Mouse (Mus musculus) forebrain, embryonic 12.5 days (tissue): ENCODE results near the gene Ankrd10. TPM values are rescaled to one million over a fixed set of nuclear protein-coding genes. Genes with fewer than 3 reads are reported as not detected.

Experiments used
- ATAC-seq: fragments of 200-750 bp; cut with Nextera tagmentation; 2 replicates; pipeline ENCODE4 v1.8.0; 2017; ENCODE audit warnings: moderate TSS enrichment; ENCODE audit not compliant: low FRiP score
- H3K27ac ChIP-seq: fragments of 300-500 bp; sonication (generic); 2 replicates; pipeline ENCODE4 v1.5.1; 2016; ENCODE audit warnings: mild to moderate bottlenecking
- H3K27me3 ChIP-seq: fragments of 300-500 bp; sonication (generic); 2 replicates; pipeline ENCODE4 v1.6.1; 2016; ENCODE audit warnings: mild to moderate bottlenecking
- H3K36me3 ChIP-seq: fragments of 300-500 bp; sonication (generic); replicated peaks from 2 replicates; pipeline ENCODE4 v1.6.1; 2016; ENCODE audit warnings: mild to moderate bottlenecking
- H3K4me1 ChIP-seq: fragments of 300-500 bp; sonication (generic); 2 replicates; pipeline ENCODE4 v1.6.1; 2016
- H3K4me2 ChIP-seq: fragments of 300-500 bp; sonication (generic); 2 replicates; pipeline ENCODE4 v1.6.1; 2016; ENCODE audit warnings: mild to moderate bottlenecking, moderate library complexity
- H3K4me3 ChIP-seq: fragments of 300-500 bp; sonication (generic); replicated peaks from 2 replicates; pipeline ENCODE4 v1.5.1; 2016; ENCODE audit warnings: mild to moderate bottlenecking
- H3K9ac ChIP-seq: fragments of 300-500 bp; sonication (generic); 2 replicates; pipeline ENCODE4 v1.6.1; 2016; ENCODE audit warnings: mild to moderate bottlenecking
- H3K9me3 ChIP-seq: fragments of 300-500 bp; sonication (generic); 2 replicates; pipeline ENCODE4 v1.6.1; 2016
- WGBS: fragments of 180-500 bp; shearing (Covaris S2); methylation state at CpG from one replicate; pipeline ENCODE4 v1.1.7; 2016; 5-methylcytosine and 5-hydroxymethylcytosine counted together
- polyA plus RNA-seq: library from polyadenylated mRNA; unstranded; fragments of >200 nt; fragmentation: Nextera tagmentation; extraction: Ambion mirVana; gene quantifications from 2 replicates; pipeline ENCODE4 v1.2.1, GENCODE M21; 2016

Ankrd10 gene
- polyA plus RNA-seq, 1 experiment from 2014 or later: 145 TPM

GRCm38 (mm10) chr8:11600301-11600951, 35.1 kb downstream of the Ankrd10 start:
- no peak overlapping the region for H3K4me2 ChIP-seq
- no peak overlapping the region for H3K9ac ChIP-seq
- H3K9me3 ChIP-seq: no peaks in the 10 kb centered on the region
- H3K27ac ChIP-seq: no peak overlapping the region
- WGBS: 84% methylated on average over 5 of the region's 5 CpGs
- no peaks in the 10 kb centered on the region for H3K4me1 ChIP-seq
- no peak for ATAC-seq
- H3K27me3 ChIP-seq: no peaks in the 10 kb centered on the region
- H3K36me3 ChIP-seq: 0 out of 2 replicates have a peak, but pooled peaks cover 4% of the 10 kb centered on the region
- H3K4me3 ChIP-seq: no peak overlapping the region

- H3K4me2 ChIP-seq: no peak overlapping the region
- 79% methylated on average over 12 of the region's 12 CpGs for whole genome bisulfite sequencing
- no peak overlapping the region for H3K4me3 ChIP-seq
- no peak overlapping the region for H3K27ac ChIP-seq
- no peaks in the 10 kb centered on the region for H3K4me1 ChIP-seq
- H3K36me3 ChIP-seq: no peaks in the 10 kb centered on the region
- H3K9me3 ChIP-seq: no peaks in the 10 kb centered on the region
- no peak overlapping the region for H3K9ac ChIP-seq
- no peak for ATAC-seq
- no peaks in the 10 kb centered on the region for H3K27me3 ChIP-seq
These were observed 42.2 kb downstream of the Ankrd10 start for GRCm38 (mm10) chr8:11593222-11593884.

DNA sequence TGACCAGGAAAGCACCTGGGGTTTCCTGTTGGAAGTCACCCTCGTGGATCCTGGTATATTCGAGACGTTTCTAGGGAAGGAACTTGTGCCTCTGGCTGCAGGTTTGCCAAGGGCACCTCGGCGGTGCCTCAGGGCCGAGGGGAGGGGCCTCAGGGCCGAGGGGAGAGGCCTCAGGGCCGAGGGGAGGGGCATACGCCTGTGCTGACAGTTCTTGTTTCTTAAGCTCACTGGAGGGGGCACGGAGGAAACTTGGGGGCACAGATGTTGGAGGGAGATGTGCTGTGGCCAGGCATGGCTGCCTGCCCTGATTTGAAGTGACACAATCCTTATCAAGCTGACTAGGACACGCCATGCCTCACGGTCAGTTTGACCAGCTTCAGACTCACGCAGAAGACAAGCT, 43.3 kb downstream of the Ankrd10 start:
- Histone ChIP-seq H3K9me3 (no peaks in the 10 kb centered on the region), H3K9ac (no peak overlapping the region), H3K27me3 (no peaks in the 10 kb centered on the region), H3K27ac (no peak overlapping the region), H3K4me2 (no peak overlapping the region), H3K36me3 (no peaks in the 10 kb centered on the region), H3K4me1 (no peaks in the 10 kb centered on the region), H3K4me3 (no peak overlapping the region)
- WGBS: 47% methylated on average over 13 of the region's 13 CpGs
- no peak for ATAC-seq

DNA sequence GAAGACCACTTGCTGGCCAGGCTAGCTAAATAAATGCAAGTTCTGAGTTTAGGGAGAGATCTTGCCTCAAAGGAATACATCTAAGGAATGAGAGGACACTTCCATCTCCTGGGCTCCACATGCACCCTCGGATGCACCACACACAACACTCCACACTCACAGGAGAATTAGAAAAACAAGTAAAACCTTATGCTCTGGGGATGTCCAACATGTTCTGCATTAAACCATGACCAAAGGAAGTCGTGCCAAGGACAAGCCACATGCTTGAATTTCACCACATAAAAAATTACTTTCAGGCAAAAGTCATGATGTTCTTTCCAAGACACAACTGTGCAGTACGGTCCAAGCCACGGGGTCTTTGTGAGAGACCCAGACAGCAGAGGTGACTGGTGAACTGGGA, 43.7 kb downstream of the Ankrd10 start:
- Histone ChIP-seq H3K27ac (no peak overlapping the region), H3K4me2 (no peak overlapping the region), H3K9me3 (no peaks in the 10 kb centered on the region), H3K36me3 (no peaks in the 10 kb centered on the region), H3K27me3 (no peaks in the 10 kb centered on the region), H3K9ac (no peak overlapping the region), H3K4me3 (no peak overlapping the region), H3K4me1 (no peaks in the 10 kb centered on the region)
- 88% methylated on average over 4 of the region's 4 CpGs for WGBS
- no peak for ATAC-seq

DNA sequence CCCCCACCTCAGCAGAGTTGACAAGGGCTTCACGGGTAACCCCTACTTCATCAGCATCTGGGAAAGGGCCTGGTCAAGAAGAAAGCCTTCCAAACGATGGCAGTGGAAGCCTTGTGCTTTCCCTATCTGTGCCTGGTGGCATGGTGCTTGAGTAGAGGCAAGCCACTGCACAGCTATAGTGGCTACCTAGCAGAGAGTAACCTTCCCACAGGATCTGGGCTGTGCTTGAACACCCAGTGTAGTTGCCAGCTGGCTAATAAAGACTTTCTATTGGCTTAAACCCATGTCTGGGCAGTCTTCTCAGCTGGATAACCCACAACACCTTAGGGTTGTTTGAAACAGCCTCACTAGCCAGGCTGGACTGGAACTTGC, 49.2 kb downstream of the Ankrd10 start:
- no peaks in the 10 kb centered on the region for H3K36me3 ChIP-seq
- H3K9me3 ChIP-seq: no peaks in the 10 kb centered on the region
- no peak overlapping the region for H3K9ac ChIP-seq
- WGBS: 75% methylated on average over 2 of the region's 2 CpGs
- no peak overlapping the region for H3K4me2 ChIP-seq
- H3K27me3 ChIP-seq: no peaks in the 10 kb centered on the region
- H3K27ac ChIP-seq: no peak overlapping the region
- H3K4me3 ChIP-seq: no peak overlapping the region
- H3K4me1 ChIP-seq: no peaks in the 10 kb centered on the region
- no peak for ATAC-seq

DNA sequence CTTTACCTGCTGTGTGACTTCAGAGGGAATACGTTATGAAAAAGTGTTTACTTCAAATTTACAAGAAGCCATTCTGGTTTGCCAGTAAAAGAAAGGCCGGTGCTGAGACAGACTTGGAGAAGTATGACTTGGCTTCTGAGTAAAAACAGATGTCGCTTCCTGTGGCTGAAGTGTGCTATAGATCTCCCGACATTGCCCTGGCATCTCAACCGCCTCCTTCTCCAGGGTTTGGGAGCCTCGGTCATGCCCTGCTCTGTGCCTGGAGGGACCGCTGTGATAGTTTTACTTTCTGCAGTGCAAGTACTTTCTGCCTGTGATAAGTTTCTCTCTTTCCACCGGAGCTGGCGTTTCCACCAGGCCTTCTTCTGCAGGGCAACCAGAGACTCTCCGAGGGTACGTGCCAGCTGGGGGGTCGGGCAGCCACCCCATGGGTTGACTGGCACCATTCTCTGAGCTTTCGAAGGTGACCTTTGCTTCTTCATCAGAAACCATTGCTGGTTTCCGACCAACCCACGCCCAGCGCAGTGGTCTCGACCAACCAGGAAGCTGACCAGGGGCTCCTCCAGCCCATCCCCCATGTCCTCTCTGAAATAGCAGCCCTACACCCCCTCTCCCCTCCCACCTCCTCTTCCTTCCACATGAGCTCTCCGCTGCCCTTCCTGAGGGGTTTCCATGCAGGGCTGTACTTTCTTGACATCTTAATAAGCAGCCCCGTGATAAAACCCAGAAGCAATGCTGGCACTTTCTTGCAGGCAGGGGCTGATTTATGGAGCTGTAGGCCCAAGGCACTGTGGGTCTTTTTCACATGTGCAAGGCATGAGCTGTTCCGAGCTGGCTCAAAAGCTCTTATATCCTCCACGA, 49.8 kb downstream of the Ankrd10 start:
- Histone ChIP-seq H3K4me3 (no peak overlapping the region), H3K4me2 (no peak overlapping the region), H3K9me3 (no peaks in the 10 kb centered on the region), H3K36me3 (no peaks in the 10 kb centered on the region), H3K9ac (no peak overlapping the region), H3K27ac (no peak overlapping the region), H3K4me1 (no peaks in the 10 kb centered on the region), H3K27me3 (no peaks in the 10 kb centered on the region)
- WGBS: 89% methylated on average over 21 of the region's 21 CpGs
- ATAC-seq: no peak

GRCm38 (mm10) chr8:11575604-11576384, 59.8 kb downstream of the Ankrd10 start:
- no peaks in the 10 kb centered on the region for H3K9me3 ChIP-seq
- H3K4me1 ChIP-seq: 0 out of 2 replicates have a peak, but pooled peaks cover 3% of the 10 kb centered on the region
- no peaks in the 10 kb centered on the region for H3K36me3 ChIP-seq
- H3K4me2 ChIP-seq: no peak overlapping the region
- WGBS: 59% methylated on average over 16 of the region's 16 CpGs
- no peak overlapping the region for H3K9ac ChIP-seq
- no peak overlapping the region for H3K27ac ChIP-seq
- no peak overlapping the region for H3K4me3 ChIP-seq
- H3K27me3 ChIP-seq: no peaks in the 10 kb centered on the region
- ATAC-seq: no peak

DNA sequence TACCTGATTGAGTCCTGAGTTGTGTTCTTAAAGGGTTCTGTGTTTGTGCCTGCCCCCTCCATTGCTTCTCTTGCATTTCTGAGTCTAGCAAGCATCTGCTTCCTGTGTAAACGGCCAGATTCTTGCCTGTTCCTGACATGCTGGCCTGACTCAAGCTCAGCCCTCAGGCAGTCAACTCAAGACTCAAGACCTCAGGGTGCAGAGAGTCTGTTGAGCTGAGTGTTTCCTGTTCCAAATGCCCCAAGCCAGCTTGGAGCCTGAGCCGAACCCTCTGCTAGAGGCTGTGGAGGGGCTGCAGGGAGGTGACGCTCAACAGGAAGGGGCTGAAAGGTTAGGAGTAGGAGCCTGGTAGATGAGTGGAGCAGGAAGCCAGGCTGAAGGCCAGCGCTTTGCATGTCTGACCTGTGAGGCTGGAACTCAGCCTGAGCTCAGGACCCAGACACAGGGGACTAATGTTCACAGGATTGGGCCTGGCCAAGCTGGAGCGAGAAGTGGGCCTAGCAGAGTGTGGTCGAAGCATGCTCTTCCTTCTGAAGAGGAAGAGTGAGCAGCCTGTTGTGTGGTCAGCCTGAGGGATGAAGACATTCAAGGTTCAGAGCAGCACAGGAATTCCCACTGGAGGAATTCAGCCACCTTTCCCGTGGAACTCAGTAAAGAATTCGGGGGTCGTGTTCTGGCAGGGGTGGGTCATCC, 60.5 kb downstream of the Ankrd10 start:
- Histone ChIP-seq H3K27me3 (no peaks in the 10 kb centered on the region), H3K36me3 (no peaks in the 10 kb centered on the region), H3K27ac (no peak overlapping the region), H3K9ac (no peak overlapping the region), H3K4me2 (no peak overlapping the region), H3K9me3 (no peaks in the 10 kb centered on the region), H3K4me3 (no peak overlapping the region), H3K4me1 (0 out of 2 replicates have a peak, but pooled peaks cover 3% of the 10 kb centered on the region)
- 83% methylated on average over 9 of the region's 9 CpGs for WGBS
- ATAC-seq: no peak

DNA sequence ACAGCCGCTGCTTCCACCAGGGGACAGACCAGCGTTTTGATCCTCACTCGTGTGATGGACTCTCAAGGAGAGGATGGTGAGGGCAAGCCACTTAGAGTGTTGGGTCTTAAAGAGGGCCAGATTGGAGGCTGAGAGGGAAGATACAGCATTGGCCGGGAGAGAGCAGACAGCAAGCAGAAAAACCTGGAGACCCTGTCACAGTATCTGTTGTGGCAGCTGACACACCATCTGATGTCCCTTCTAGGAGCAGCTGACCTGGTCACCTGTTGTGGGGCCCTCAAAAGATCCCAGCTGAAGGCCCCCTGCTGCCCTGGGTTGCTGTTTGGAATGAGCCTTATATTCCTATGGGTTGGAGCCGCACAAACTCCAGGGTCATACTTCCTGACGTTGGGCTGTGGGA, 63.1 kb downstream of the Ankrd10 start:
- no peak overlapping the region for H3K9ac ChIP-seq
- 79% methylated on average over 6 of the region's 6 CpGs for WGBS
- no peaks in the 10 kb centered on the region for H3K27me3 ChIP-seq
- 0 out of 2 replicates have a peak, but pooled peaks cover 3% of the 10 kb centered on the region for H3K4me1 ChIP-seq
- H3K4me3 ChIP-seq: no peak overlapping the region
- no peaks in the 10 kb centered on the region for H3K9me3 ChIP-seq
- H3K36me3 ChIP-seq: peaks cover 19% of the 10 kb centered on the region
- no peak for ATAC-seq
- no peak overlapping the region for H3K27ac ChIP-seq
- no peak overlapping the region for H3K4me2 ChIP-seq

GRCm38 (mm10) chr8:11571950-11572349, 63.6 kb downstream of the Ankrd10 start:
- Histone ChIP-seq H3K4me3 (no peak overlapping the region), H3K27me3 (no peaks in the 10 kb centered on the region), H3K27ac (no peak overlapping the region), H3K9ac (no peak overlapping the region), H3K36me3 (peaks cover 22% of the 10 kb centered on the region), H3K9me3 (no peaks in the 10 kb centered on the region), H3K4me1 (0 out of 2 replicates have a peak, but pooled peaks cover 3% of the 10 kb centered on the region), H3K4me2 (no peak overlapping the region)
- 92% methylated on average over 10 of the region's 10 CpGs for WGBS
- ATAC-seq: no peak

GRCm38 (mm10) chr8:11570742-11571141, 64.8 kb downstream of the Ankrd10 start:
- H3K4me3 ChIP-seq: no peak overlapping the region
- H3K27me3 ChIP-seq: no peaks in the 10 kb centered on the region
- H3K36me3 ChIP-seq: peaks cover 32% of the 10 kb centered on the region
- H3K9ac ChIP-seq: no peak overlapping the region
- no peak for ATAC-seq
- H3K27ac ChIP-seq: no peak overlapping the region
- 0 out of 2 replicates have a peak, but pooled peaks cover 3% of the 10 kb centered on the region for H3K4me1 ChIP-seq
- 94% methylated on average over 4 of the region's 4 CpGs for WGBS
- no peaks in the 10 kb centered on the region for H3K9me3 ChIP-seq
- H3K4me2 ChIP-seq: no peak overlapping the region
